Mouse (Mus musculus): ENCODE measurements around the gene Mb. TPM values are rescaled to one million over a fixed set of nuclear protein-coding genes. Genes with fewer than 3 reads are reported as not detected.
A peak's percentile ranks its signal among the peaks of the same experiment; 100 is the strongest.

Mb gene
- polyA plus RNA-seq, 1 experiment from 2014 or later: 139 TPM

DNA sequence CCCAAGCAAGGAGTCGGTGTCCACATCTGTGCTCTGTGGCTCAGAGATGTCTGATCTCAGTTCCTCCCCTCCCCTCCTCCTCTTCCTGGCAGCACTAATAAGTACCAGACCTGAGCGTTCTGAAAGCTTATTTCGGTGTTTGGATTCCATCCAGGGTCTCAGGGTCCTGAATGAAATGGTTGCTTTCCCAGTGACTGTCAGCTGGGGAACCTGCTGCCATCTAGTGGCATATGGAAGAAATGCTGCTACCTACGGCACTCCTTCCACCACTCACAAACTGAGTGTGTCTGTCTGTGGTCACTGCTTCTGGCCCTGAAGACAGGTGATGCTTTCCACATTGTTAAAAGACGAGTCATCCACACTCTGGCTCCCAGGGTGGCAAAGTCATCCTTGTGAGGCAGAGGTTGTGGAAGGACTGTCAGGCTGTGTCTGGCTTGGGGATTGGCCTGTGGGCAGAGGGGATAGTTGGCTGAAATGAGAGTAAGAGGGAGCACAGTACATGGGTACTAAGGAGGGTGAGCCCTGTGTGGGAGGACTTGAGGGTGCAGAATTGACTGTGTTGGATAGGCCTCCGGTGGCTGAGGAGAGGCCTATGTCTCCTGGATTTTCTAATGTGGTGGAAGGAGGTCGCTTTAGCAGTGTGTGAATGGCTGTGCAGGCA lies 21.0 kb downstream of the Mb start:
- Histone ChIP-seq H3K9me3 (replicated peaks; ENCODE audit: control insufficient read depth, low read length) (no peaks in the 10 kb centered on the region), H3K4me3 (ENCODE audit: low read depth, low read length) (no peak overlapping the region), H3K27me3 (ENCODE audit: control insufficient read depth, insufficient read depth, low read length) (no peaks in the 10 kb centered on the region), H3K27ac (ENCODE audit: low read depth, low read length) (peak overlapping the region; percentile 79), H3K36me3 (ENCODE audit: control insufficient read depth, insufficient read depth, low read length) (no peaks in the 10 kb centered on the region), H3K4me1 (ENCODE audit: control insufficient read depth, insufficient read depth, low read length) (peaks cover 31% of the 10 kb centered on the region), H3K4me2 (no peak overlapping the region), H3K9ac (ENCODE audit: low read depth, low read length) (0 out of 2 replicates have a peak overlapping the region, but pooled peaks have one; percentile 13)
- WGBS (ENCODE audit: insufficient replicate concordance): 20% methylated on average over 7 of the region's 7 CpGs
- ATAC-seq (replicated peaks; ENCODE audit: insufficient number of reproducible peaks, low FRiP score, low TSS enrichment): peak; percentile 36; the same call in 1 of the 2 replicates

DNA sequence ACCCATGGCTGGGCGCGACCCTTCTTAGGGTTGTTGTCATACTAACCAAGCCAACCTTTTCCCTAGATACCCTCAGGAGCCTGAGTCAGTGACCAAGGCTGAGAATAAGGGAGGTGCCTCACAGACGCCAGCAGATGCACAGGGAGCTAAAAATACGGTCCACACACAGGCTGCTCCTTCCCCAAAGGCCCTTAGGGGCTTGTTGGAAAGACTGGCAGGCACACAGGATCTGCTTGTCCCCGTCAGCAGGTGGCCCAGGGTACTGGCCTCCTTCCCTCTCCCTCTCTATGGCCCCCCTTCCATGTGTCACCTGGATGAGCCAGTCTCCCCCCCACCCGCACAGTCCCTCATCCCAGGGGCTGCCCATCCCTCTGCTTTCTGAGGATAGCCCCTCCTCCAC lies 22.8 kb downstream of the Mb start:
- Histone ChIP-seq H3K4me3 (ENCODE audit: low read depth, low read length) (no peak overlapping the region), H3K4me2 (no peak overlapping the region), H3K9ac (ENCODE audit: low read depth, low read length) (peak overlapping the region; percentile 52), H3K36me3 (ENCODE audit: control insufficient read depth, insufficient read depth, low read length) (no peaks in the 10 kb centered on the region), H3K27me3 (ENCODE audit: control insufficient read depth, insufficient read depth, low read length) (no peaks in the 10 kb centered on the region), H3K27ac (ENCODE audit: low read depth, low read length) (peak overlapping the region; percentile 54), H3K4me1 (ENCODE audit: control insufficient read depth, insufficient read depth, low read length) (peaks cover 37% of the 10 kb centered on the region), H3K9me3 (replicated peaks; ENCODE audit: control insufficient read depth, low read length) (no peaks in the 10 kb centered on the region)
- WGBS (ENCODE audit: insufficient replicate concordance): 66% methylated on average over 6 of the region's 6 CpGs
- no peak for ATAC-seq (replicated peaks; ENCODE audit: insufficient number of reproducible peaks, low FRiP score, low TSS enrichment)

DNA sequence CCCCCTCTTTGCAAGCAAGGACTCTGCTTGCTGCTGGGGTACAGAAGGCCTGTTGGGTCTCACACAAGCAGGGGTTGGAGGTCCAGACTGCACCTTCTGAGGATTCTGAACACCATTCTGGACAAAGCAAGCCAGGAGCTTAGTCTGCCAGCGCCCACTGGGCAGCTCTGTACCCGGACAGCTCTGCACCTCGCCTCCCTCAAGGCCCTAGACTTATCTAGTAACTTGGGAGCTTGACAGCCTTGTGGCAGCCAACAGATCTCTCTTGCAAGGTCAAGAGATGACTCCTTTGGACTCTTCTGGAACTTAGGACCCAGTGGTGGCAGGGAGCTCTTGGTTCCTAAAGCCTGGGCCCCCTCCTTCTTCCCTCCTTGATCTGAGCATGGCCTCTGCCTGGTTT lies 23.4 kb downstream of the Mb start:
- no peak overlapping the region for H3K9ac ChIP-seq (ENCODE audit: low read depth, low read length)
- no peaks in the 10 kb centered on the region for H3K9me3 ChIP-seq (replicated peaks; ENCODE audit: control insufficient read depth, low read length)
- ATAC-seq (replicated peaks; ENCODE audit: insufficient number of reproducible peaks, low FRiP score, low TSS enrichment): no peak
- no peaks in the 10 kb centered on the region for H3K36me3 ChIP-seq (ENCODE audit: control insufficient read depth, insufficient read depth, low read length)
- H3K4me2 ChIP-seq: no peak overlapping the region
- no peaks in the 10 kb centered on the region for H3K27me3 ChIP-seq (ENCODE audit: control insufficient read depth, insufficient read depth, low read length)
- H3K4me1 ChIP-seq (ENCODE audit: control insufficient read depth, insufficient read depth, low read length): peaks cover 43% of the 10 kb centered on the region
- H3K4me3 ChIP-seq (ENCODE audit: low read depth, low read length): no peak overlapping the region
- 71% methylated on average over 3 of the region's 3 CpGs for WGBS (ENCODE audit: insufficient replicate concordance)
- peak overlapping the region; percentile 54; the same call in 1 of the 2 replicates for H3K27ac ChIP-seq (ENCODE audit: low read depth, low read length)

DNA sequence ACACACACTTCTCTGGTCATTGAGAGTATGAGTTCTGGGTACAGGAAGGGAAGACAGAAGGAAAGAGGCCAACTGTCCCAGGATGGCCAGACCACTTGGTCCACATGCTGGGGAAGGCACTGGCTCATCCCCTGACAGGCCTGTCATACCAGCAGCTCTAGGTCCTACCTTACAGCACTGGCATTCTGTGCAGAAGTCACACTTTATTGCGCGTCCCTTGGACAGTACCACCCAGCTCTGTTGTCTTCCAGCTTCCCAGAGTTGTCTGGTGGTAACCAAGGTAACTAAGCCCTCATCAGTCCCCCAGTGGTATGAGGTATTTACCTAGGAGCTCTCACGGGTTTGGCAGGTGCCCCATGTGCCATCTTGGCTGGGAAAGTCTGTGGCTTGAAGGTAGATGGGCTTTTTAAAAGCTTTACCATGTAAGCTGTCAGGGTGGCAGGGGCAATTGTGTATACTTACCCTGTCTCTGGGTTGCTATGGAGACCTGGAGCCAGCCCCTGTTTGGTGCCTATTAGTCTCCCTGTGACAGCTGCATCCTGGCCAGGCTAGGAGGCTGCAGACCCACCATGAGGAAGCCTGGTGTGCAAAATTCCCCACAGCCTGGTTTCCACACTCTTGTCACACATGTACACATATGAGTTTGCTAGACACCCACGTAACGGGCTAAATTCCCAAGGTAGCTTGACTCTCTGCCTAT lies 24.4 kb downstream of the Mb start:
- H3K27me3 ChIP-seq (ENCODE audit: control insufficient read depth, insufficient read depth, low read length): no peaks in the 10 kb centered on the region
- H3K9me3 ChIP-seq (replicated peaks; ENCODE audit: control insufficient read depth, low read length): no peaks in the 10 kb centered on the region
- peak overlapping the region; percentile 16; the same call in 1 of the 2 replicates for H3K27ac ChIP-seq (ENCODE audit: low read depth, low read length)
- no peak overlapping the region for H3K4me3 ChIP-seq (ENCODE audit: low read depth, low read length)
- H3K4me1 ChIP-seq (ENCODE audit: control insufficient read depth, insufficient read depth, low read length): peaks cover 48% of the 10 kb centered on the region
- H3K4me2 ChIP-seq: no peak overlapping the region
- WGBS (ENCODE audit: insufficient replicate concordance): 73% methylated on average over 5 of the region's 5 CpGs
- no peak for ATAC-seq (replicated peaks; ENCODE audit: insufficient number of reproducible peaks, low FRiP score, low TSS enrichment)
- H3K36me3 ChIP-seq (ENCODE audit: control insufficient read depth, insufficient read depth, low read length): no peaks in the 10 kb centered on the region
- no peak overlapping the region for H3K9ac ChIP-seq (ENCODE audit: low read depth, low read length)

- no peak overlapping the region for H3K4me2 ChIP-seq
- no peaks in the 10 kb centered on the region for H3K36me3 ChIP-seq (ENCODE audit: control insufficient read depth, insufficient read depth, low read length)
- no peak overlapping the region for H3K9ac ChIP-seq (ENCODE audit: low read depth, low read length)
- H3K4me3 ChIP-seq (ENCODE audit: low read depth, low read length): no peak overlapping the region
- H3K4me1 ChIP-seq (ENCODE audit: control insufficient read depth, insufficient read depth, low read length): peaks cover 62% of the 10 kb centered on the region
- WGBS (ENCODE audit: insufficient replicate concordance): 61% methylated on average over 5 of the region's 5 CpGs
- ATAC-seq (replicated peaks; ENCODE audit: insufficient number of reproducible peaks, low FRiP score, low TSS enrichment): no peak
- H3K27ac ChIP-seq (ENCODE audit: low read depth, low read length): peak overlapping the region; percentile 91
- H3K27me3 ChIP-seq (ENCODE audit: control insufficient read depth, insufficient read depth, low read length): no peaks in the 10 kb centered on the region
- no peaks in the 10 kb centered on the region for H3K9me3 ChIP-seq (replicated peaks; ENCODE audit: control insufficient read depth, low read length)
Observed at GRCm38 (mm10) chr15:77022401-77022957, 28.0 kb downstream of the Mb start.

DNA sequence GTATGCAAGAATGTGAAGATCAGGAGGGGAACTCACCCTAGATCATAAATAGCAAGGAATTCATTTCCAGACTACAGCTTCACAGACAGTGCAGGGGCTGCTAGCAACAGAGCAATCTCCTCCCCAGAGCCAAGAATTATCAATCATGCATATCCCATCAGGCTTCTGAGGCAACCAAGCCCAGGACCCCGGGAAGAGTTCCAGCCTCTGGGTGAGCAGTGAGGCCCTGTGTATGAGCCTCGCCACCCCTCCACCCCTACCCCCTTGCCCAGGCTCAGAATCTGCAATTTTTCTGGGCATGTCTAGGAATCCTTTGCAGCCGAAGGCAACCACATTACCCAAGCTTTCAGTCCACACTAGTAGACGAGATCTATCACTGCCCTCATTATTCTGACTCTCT lies 28.6 kb downstream of the Mb start:
- Histone ChIP-seq H3K27ac (ENCODE audit: low read depth, low read length) (peak overlapping the region; percentile 91), H3K4me3 (ENCODE audit: low read depth, low read length) (no peak overlapping the region), H3K27me3 (ENCODE audit: control insufficient read depth, insufficient read depth, low read length) (no peaks in the 10 kb centered on the region), H3K9ac (ENCODE audit: low read depth, low read length) (peak overlapping the region; percentile 44; the same call in 1 of the 2 replicates), H3K4me1 (ENCODE audit: control insufficient read depth, insufficient read depth, low read length) (peaks cover 59% of the 10 kb centered on the region), H3K9me3 (replicated peaks; ENCODE audit: control insufficient read depth, low read length) (no peaks in the 10 kb centered on the region), H3K4me2 (peak overlapping the region; percentile 34), H3K36me3 (ENCODE audit: control insufficient read depth, insufficient read depth, low read length) (no peaks in the 10 kb centered on the region)
- no peak for ATAC-seq (replicated peaks; ENCODE audit: insufficient number of reproducible peaks, low FRiP score, low TSS enrichment)
- WGBS (ENCODE audit: insufficient replicate concordance): 71% methylated on average over 4 of the region's 4 CpGs

DNA sequence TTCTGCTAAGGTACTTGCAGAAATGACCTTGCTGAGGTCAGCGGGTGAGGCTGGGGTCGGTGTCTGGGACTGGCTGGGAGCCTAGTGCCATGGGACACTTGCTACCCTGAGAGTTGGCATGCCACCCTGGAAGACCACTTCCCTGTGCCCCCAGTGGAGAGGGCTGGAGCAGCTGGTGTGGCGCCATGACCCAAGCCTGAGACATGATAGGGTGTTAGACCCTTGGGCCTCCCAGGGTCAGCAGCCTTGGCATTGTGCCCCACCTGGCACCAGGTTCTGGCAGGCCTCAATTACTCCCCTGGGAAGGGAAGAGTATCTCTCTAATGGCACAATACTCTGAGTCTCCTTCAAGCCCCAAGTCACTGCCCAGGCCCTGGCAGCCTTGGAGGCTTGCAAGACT lies 29.4 kb downstream of the Mb start:
- no peak for ATAC-seq (replicated peaks; ENCODE audit: insufficient number of reproducible peaks, low FRiP score, low TSS enrichment)

DNA sequence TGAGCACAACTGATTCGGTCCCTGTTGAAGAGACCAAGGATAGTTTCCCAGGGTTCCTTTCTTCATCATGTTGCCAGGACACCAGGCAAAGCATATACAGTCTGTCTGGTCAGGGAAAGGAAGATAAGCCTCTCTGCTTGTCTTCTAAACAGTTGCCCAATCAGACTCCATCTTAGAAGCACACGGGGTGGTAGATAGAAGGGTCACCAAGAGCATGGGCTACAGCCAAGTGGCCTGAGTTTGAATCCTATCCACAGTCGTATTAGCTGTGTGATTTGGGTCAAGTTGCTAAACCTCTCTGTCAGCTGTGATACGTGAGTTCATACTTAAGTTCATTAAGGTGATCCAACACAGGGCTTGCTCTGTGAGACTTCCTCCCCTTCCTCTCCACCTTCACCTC lies 30.3 kb downstream of the Mb start:
- no peak overlapping the region for H3K4me3 ChIP-seq (ENCODE audit: low read depth, low read length)

More for the DNA sequence above, 29.4 kb downstream of the Mb start:
- Histone ChIP-seq H3K27ac (ENCODE audit: low read depth, low read length) (peak overlapping the region; percentile 91), H3K9ac (ENCODE audit: low read depth, low read length) (no peak overlapping the region; the same call in 1 of the 2 replicates), H3K27me3 (ENCODE audit: control insufficient read depth, insufficient read depth, low read length) (no peaks in the 10 kb centered on the region), H3K36me3 (ENCODE audit: control insufficient read depth, insufficient read depth, low read length) (no peaks in the 10 kb centered on the region), H3K4me2 (no peak overlapping the region; the same call in 1 of the 2 replicates), H3K4me1 (ENCODE audit: control insufficient read depth, insufficient read depth, low read length) (peaks cover 60% of the 10 kb centered on the region), H3K4me3 (ENCODE audit: low read depth, low read length) (no peak overlapping the region), H3K9me3 (replicated peaks; ENCODE audit: control insufficient read depth, low read length) (no peaks in the 10 kb centered on the region)
- WGBS (ENCODE audit: insufficient replicate concordance): 89% methylated on average over 3 of the region's 3 CpGs

More for the DNA sequence above, 30.3 kb downstream of the Mb start:
- no peaks in the 10 kb centered on the region for H3K36me3 ChIP-seq (ENCODE audit: control insufficient read depth, insufficient read depth, low read length)
- no peak overlapping the region; the same call in 1 of the 2 replicates for H3K4me2 ChIP-seq
- no peak for ATAC-seq (replicated peaks; ENCODE audit: insufficient number of reproducible peaks, low FRiP score, low TSS enrichment)
- peaks cover 64% of the 10 kb centered on the region for H3K4me1 ChIP-seq (ENCODE audit: control insufficient read depth, insufficient read depth, low read length)
- H3K27me3 ChIP-seq (ENCODE audit: control insufficient read depth, insufficient read depth, low read length): no peaks in the 10 kb centered on the region
- peak overlapping the region; percentile 91 for H3K27ac ChIP-seq (ENCODE audit: low read depth, low read length)
- WGBS (ENCODE audit: insufficient replicate concordance): 50% methylated on average over 4 of the region's 4 CpGs
- H3K9me3 ChIP-seq (replicated peaks; ENCODE audit: control insufficient read depth, low read length): no peaks in the 10 kb centered on the region
- peak overlapping the region; percentile 44; the same call in 1 of the 2 replicates for H3K9ac ChIP-seq (ENCODE audit: low read depth, low read length)

All from heart, embryonic 11.5 days (tissue).